Mouse (Mus musculus) CH12F3 (cell line): ENCODE data around the gene Spata3.
"Not testable (repeated sequence)": the region's sequence is repeated elsewhere in the genome, so short reads cannot be mapped to it uniquely, and the experiment has no call there.

Source experiments
- in situ Hi-C: fragments of 300-500 bp; cut with MboI; formaldehyde crosslinking; loops from 2 replicates; pipeline ENCODE4 v1.14.3; 2020; ENCODE audit warnings: low sequenced_read_pairs

Gene Spata3

GRCm38 (mm10) chr1:86016516-86016915, at the start of gene Spata3:
Spata3 (plus strand) TSS chr1:86016816.
- in situ Hi-C loops: no loop called here

DNA sequence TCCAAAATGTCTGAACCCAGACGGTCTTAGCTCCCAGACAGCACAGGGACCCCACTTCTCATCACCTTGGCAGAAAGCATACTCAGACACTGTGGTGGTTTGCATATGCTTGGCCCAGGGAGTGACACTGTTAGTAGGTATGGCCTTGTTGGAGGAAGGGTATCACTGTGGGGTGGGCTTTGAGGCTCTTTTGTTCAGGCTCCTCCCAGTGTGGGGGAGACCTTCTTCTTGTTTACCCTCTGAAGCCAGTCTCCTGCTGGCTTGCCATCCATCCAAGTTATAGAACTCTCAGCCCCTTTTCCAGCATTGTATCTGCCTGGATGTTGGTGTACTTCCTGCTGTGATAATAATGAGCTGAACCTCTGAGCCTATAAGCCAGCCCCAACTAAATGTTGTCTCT, 47.5 kb upstream of the Spata3 start:
- in situ Hi-C loops: no loop called here

GRCm38 (mm10) chr1:85969519-85969918, 47.1 kb upstream of the Spata3 start:
- in situ Hi-C loops: no loop called here

- in situ Hi-C loops: no loop called here
Measured at GRCm38 (mm10) chr1:85971070-85971469, 45.5 kb upstream of the Spata3 start.

DNA sequence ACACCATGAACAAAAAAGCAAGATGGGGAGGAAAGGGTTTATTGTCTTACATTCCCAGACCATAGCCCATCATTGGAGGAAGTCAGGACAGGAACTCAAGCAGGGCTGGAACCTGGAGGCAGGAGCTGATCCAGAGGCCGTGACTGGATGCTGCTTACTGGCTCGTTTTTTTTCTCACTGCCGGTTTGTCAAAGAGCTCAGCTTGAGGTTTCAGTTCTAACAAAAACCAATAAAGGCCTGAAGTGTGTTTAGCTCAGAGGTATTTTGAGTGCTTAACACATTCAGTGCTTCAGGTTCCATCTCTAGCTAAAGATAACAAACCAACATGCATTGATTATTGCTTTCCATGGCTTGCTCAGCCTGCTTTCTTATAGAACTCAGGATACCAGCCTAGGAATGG, 44.3 kb upstream of the Spata3 start:
- in situ Hi-C loops: no loop called here

DNA sequence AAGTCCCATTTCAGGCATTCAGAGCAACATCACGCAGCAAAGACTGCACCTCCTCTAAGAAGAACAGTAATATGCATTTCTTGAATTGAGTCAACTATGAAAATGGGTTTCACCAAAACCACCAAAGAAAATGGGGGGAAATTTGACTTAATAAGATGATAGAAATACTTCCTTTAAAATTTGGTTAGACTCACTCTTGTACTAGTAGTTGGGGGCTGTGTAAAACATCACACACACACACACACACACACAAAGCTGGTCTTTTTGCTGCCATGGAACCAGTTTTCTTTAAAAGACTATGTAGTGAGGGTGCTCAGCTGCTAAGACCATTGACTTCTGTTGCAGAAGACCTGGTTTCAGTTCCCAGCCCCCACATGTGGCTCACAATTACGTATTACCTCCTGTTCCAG, 43.1 kb upstream of the Spata3 start:
- in situ Hi-C loops: no loop called here

DNA sequence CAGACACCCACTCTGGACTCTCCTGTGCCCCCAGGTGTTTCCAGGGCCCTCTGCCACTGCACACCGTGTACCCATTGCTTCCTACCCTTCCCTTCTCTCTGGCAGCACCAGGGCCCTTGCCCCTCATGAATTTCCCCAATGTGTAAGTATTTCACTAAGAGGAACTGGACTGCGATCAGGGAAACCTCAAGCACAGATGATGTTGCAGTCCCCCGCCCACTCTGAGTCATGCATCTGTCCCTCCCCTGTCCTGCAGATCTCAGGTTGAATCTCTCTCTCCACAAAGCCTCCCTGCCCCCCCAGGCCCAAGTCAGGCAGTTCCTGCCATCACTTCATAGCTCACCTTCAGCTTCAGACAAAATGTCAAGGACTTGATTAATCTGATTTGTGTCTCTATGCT, 38.9 kb upstream of the Spata3 start:
- in situ Hi-C loops: no loop called here

GRCm38 (mm10) chr1:85981738-85982357, 34.8 kb upstream of the Spata3 start:
- in situ Hi-C loops: no loop called here

DNA sequence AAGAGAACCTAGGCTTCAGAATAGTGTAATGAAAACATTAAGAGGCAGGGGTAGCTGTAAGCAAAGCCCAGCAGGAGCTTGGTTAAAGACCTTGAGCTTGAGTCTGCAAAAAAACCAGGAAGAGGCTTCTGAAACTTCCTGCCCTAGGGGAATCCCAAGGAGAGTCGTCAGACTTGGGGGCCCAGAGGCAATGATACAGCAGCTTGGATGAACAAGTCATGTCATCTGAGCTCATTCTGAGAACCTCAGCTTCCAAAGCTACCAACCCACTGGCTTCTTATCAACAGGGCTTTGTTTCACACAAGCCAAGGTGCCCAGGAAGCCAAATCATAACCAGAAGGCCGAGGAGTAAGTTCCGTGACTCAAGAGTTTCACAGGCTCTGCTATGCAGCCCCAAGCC, 30.8 kb upstream of the Spata3 start:
- in situ Hi-C loops: no loop called here

GRCm38 (mm10) chr1:85988351-85988750, 28.3 kb upstream of the Spata3 start:
- in situ Hi-C loops: no loop called here

DNA sequence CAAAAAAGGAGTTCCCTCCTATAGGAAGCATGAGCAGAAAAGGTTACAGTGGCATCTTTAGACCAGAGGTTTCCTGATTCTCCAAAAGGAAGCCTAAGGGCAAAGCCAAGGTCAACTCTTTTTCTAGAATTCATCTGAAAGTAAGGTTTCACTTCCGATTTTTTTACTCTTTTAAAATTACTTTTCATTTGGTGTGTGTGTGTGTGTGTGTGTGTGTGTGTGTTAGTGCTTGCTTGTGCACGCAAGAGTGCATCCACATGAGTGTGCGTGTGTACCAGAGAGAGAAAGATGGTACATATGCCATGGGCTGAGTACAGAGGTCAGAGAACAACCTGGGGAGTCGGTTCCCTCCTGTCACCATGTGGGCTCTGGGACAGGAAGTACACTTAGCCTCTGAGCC, 27.7 kb upstream of the Spata3 start:
- in situ Hi-C loops: not testable (repeated sequence)

DNA sequence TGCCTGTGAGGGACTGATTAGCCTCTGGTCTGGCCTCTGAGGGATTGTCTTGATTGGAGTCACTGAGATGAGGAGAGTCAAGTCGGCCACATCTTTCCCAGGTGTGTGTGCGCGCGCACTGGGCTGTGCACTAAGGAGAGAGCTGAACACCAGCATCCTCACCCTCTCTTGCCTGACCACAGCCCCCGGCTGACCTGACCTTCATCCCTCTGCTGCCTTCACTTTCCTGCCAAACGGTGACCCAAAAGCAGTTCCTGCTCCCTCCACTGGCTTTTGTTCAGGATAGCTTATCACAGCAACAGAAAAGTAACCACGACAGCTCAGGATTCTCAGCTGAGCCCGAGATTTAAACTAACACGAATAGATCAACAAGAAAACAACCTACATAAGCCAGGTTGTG, 24.4 kb upstream of the Spata3 start:
- in situ Hi-C loops: no loop called here

GRCm38 (mm10) chr1:85993541-85993940, 23.1 kb upstream of the Spata3 start:
- in situ Hi-C loops: no loop called here

DNA sequence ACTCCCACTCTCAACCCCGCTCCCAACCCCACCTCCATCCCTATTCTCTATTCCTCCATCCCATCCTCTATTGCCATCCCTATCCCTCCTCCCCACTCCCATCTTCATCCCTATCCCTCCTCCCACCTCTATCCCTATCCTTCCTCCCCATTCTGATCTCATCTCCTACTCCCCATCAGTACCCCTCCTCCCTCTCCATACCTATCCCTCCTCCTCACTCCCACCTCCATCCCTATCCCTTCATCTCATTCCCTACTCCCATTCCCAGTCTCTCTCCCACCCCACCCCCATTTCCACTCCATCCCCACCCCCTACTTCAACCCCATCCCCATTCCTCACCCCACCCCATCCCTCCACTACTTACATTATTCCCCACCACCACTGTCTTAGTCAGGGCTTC, 19.4 kb upstream of the Spata3 start:
- in situ Hi-C loops: loop anchor here (5.0 kb wide), 1 partner anchor 50 kb away; no protein-coding TSS in a partner anchor

- in situ Hi-C loops: loop anchor here (5.0 kb wide), 1 partner anchor 51 kb away; no protein-coding TSS in a partner anchor
Measured at GRCm38 (mm10) chr1:85998012-85998411, 18.6 kb upstream of the Spata3 start.

- in situ Hi-C loops: loop anchor here (5.0 kb wide), 1 partner anchor 53 kb away; no protein-coding TSS in a partner anchor
Measured at GRCm38 (mm10) chr1:85999853-86000570, 16.6 kb upstream of the Spata3 start.

DNA sequence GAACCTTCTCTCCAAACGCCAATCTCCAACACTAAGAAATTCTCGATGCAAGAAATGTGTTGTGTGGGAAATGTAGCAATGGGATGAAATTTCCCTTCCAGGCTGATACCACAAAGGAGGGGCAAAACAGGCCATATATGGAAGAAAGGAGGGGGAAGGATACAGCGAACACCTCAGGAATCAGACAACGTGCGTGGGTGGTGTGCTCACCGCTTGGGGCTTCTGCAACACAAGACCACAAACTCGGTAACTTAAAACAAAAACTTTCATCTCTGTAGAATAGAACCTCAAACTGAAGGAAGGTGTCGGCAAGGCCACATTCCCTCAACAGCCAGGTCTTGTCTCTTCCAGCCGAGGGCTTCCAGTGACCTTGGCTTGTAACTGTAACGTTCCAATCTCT, 11.1 kb upstream of the Spata3 start:
- in situ Hi-C loops: loop anchor here (5.0 kb wide), 1 partner anchor 153 kb away; no protein-coding TSS in a partner anchor

DNA sequence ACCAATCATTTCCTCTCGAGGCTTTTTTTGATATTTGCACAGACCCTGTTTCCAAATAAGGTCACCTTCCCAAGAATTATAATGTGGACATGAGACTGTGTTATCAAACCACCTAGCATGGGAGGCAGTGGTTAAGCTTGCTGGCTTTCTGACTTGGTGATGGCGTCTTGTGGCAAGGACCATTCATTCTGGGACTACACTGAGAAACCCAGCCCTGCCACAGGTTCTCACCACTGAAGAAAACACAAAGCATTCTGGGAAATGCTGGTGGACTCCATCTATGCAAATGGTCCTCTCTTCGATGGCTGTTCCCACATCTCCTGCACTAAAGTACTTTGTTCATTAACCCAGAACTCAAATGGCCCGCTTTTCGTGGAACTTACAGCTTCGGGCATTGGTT, 10.6 kb upstream of the Spata3 start:
- in situ Hi-C loops: loop anchor here (5.0 kb wide), 1 partner anchor 154 kb away; no protein-coding TSS in a partner anchor

DNA sequence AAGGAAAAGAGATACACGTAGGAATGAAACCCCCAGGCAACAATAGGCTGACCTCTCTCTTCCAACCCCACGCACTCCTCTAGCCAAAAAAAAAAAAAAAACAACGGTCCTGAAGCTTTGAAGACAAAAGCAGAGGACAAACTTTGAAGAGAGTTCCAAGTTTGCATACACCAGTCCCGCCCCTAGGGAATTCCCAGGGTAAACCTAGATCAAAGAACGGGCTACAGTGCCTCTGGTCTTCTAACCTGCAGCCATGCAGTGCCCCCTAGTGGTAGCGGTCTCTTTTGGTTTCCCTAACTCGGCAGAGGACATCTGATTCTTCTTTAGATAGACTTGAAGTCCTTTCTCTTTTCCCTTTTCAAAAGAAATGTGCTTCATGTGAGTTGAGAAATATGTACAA, 8.8 kb upstream of the Spata3 start:
- in situ Hi-C loops: loop anchor here (5.0 kb wide), 1 partner anchor 155 kb away; no protein-coding TSS in a partner anchor

GRCm38 (mm10) chr1:86015758-86016157, 858 bp upstream of the Spata3 start:
- in situ Hi-C loops: not testable (repeated sequence)

GRCm38 (mm10) chr1:86018235-86019055, 1.8 kb downstream of the Spata3 start:
- in situ Hi-C loops: no loop called here
